Mouse (Mus musculus) cortical plate, adult 2 months (tissue): ENCODE measurements around the gene Dync1i1. TPM values are rescaled to one million over a fixed set of nuclear protein-coding genes. Genes with fewer than 3 reads are reported as not detected.

Source experiments
- H3K27ac ChIP-seq: fragments of 200-500 bp; 2 replicates; pipeline ENCODE4 v1.5.1; 2012; ENCODE audit warnings: low read length, control low read depth, inconsistent platforms; ENCODE audit not compliant: insufficient read depth
- H3K4me1 ChIP-seq: fragments of 200-500 bp; 2 replicates; pipeline ENCODE4 v1.6.1; 2011; ENCODE audit warnings: low read length; ENCODE audit not compliant: control insufficient read depth, insufficient read depth
- H3K4me3 ChIP-seq: fragments of 200-500 bp; 2 replicates; pipeline ENCODE4 v1.5.1; 2011; ENCODE audit warnings: mild to moderate bottlenecking, low read length, control low read depth; ENCODE audit not compliant: insufficient read depth
- CTCF ChIP-seq: fragments of 200-500 bp; IDR thresholded peaks from 2 replicates; pipeline ENCODE4 v1.5.1; 2011; ENCODE audit warnings: mild to moderate bottlenecking, control low read depth, low read length; ENCODE audit not compliant: insufficient read depth; ENCODE audit errors: extremely low read depth
- POLR2A ChIP-seq: fragments of 200-500 bp; IDR thresholded peaks from 2 replicates; pipeline ENCODE4 v1.6.1; 2011; ENCODE audit warnings: mild to moderate bottlenecking, low read length, control low read depth; ENCODE audit not compliant: insufficient read depth; ENCODE audit errors: extremely low read depth
- polyA plus RNA-seq: library from polyadenylated mRNA; depleted of rRNA; stranded (reverse); fragments of >200 nt; gene quantifications from 2 replicates; pipeline ENCODE4 v1.2.3, GENCODE M21; 2012

Gene Dync1i1
- polyA plus RNA-seq, 1 experiment, result 133 TPM

DNA sequence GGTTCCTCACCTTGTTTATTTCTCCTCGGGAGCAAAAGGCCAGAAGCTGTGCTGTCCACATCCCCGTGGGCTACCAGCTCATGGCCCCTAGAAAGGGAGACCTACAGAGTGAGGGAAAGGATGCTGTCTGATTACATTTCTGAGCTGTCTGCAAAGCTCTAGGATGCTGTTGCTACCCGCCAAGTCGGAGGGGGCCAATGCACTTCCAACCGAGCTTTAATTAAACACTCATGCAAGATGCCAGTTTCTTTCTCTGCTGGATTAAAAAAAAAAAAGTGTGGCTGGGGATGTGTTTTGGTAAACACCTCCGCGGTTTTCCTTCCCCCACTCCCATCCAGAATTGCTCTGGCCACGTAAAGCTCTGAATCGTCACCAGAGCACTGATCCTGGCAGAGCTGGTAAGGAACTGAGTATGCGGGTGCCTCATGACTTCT is 815 bp downstream of the Dync1i1 start:
- H3K4me1 ChIP-seq, result no peaks in the 10 kb centered on the region; the same call in 1 of the 2 replicates
- H3K27ac ChIP-seq, result peak overlapping the region; percentile 95
- H3K4me3 ChIP-seq, result peak overlapping the region; percentile 79
- TF ChIP-seq CTCF, result no peak
- TF ChIP-seq POLR2A, result 0 out of 2 replicates have a peak, but pooled peaks have one; percentile 26

- H3K4me3 ChIP-seq, result no peak overlapping the region
- no peak overlapping the region for H3K27ac ChIP-seq
- H3K4me1 ChIP-seq, result peaks cover 3% of the 10 kb centered on the region; the same call in 1 of the 2 replicates
- TF ChIP-seq POLR2A (no peak), CTCF (no peak)
These were observed 7.8 kb downstream of the Dync1i1 start for GRCm38 (mm10) chr6:5733217-5733616.

DNA sequence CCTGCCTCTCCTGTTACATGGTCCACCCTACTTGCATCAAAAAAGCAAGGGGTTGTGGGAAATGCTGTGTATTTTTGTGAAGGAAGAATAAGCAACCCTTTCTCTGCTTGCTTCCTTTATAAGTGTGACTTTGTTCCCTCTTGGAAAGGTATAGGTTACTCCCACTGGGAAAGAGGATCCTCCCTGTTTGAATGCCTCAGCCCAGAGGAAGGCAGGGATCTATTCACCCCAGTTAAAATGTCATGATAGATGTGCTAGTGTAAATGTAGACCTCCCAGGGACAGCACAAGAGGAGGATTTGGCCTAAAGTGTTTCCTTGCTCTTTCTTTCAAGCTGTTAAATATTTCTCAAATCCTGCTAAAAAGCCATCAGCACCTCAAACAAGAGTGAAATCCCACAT is 9.0 kb downstream of the Dync1i1 start:
- TF ChIP-seq CTCF (no peak), POLR2A (no peak)
- no peak overlapping the region for H3K4me3 ChIP-seq
- peaks cover 3% of the 10 kb centered on the region; the same call in 1 of the 2 replicates for H3K4me1 ChIP-seq
- no peak overlapping the region for H3K27ac ChIP-seq

- no peak overlapping the region for H3K4me3 ChIP-seq
- TF ChIP-seq POLR2A (no peak), CTCF (no peak)
- H3K4me1 ChIP-seq, result peaks cover 3% of the 10 kb centered on the region; the same call in 1 of the 2 replicates
- H3K27ac ChIP-seq, result no peak overlapping the region
These were observed 9.4 kb downstream of the Dync1i1 start for GRCm38 (mm10) chr6:5734862-5735261.

DNA sequence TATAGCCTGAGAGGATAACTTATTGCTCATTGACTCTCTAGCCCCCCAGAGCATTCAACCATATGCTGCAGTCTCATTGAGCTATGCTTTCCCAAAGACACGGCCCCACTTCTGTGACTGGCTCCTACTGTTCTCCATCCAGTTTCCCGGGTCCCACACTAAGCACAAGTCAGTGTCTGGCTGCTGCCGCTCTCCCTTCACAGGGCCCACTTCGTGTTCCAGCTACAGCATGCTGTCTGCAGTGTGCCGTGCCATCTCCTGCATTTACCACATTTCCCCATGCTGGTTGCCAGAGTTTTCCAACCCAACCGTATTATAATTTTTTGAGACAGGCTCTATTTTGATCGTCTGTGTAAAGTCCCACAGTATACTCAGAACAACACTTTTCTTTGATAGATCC is 14.3 kb downstream of the Dync1i1 start:
- peaks cover 2% of the 10 kb centered on the region; the same call in 1 of the 2 replicates for H3K4me1 ChIP-seq
- no peak overlapping the region for H3K27ac ChIP-seq
- TF ChIP-seq CTCF, result no peak
- no peak for TF ChIP-seq POLR2A
- no peak overlapping the region for H3K4me3 ChIP-seq

DNA sequence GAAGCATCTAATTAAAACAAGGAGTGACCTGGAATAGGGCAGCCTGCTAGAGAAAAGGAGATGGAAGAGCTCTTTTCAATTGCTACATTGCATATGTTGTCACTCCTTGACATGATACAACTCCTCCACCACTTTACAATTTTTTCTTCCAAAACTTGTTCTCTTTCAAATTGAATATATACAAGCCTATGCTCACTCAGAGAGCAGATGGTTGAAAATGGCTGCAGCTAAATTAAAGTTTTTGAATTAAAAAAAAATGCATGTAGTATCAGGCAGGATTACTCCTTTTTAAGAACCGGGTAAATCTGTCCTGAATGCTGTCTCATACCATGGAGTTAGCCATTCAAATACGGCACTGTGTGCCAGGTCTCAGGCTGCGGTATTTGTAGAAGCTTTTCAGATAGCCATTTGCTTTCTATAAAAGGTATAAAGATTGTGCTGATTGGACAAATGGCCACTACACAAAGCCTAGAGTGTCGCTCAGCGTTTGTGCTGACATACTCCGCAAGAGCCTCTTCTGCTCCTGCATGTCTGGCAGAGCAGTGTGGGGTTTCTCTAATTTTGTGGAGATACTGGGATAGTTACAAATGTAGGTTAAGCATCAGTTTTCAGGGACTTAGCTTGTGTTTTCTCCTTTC is 16.1 kb downstream of the Dync1i1 start:
- no peak overlapping the region for H3K27ac ChIP-seq
- no peak for TF ChIP-seq POLR2A
- TF ChIP-seq CTCF, result no peak

DNA sequence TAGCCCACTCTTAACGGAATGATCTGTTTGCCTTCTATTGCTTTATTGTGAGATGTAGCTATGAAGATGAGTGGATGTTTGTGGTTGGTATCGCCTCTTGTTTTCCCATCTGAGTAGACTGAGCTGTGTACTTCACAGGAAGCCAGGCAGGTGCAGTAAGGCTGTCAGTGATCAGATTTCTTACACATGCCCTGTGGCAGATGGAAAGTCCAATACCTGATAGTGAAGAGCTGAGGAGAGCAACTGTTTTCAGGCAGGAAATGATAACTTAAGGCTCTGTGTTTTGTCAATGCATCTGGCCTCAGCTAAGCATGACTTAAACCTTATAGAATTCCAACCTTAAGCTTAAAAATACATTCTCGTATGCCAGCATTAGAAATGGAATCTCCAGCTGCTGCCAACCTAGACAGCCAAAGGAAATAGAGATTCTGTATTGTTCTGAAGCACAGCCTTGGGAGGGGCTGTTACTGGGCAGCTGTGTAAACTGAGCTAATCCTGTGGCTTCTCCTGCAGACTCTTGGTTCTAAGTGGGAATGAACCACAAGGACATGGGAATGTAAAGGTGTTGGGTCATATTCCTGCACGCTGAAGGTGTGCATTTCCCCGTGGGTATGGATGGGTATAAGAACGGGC is 24.8 kb downstream of the Dync1i1 start:
- Histone ChIP-seq H3K4me3 (no peak overlapping the region), H3K27ac (no peak overlapping the region), H3K4me1 (no peaks in the 10 kb centered on the region)
- TF ChIP-seq POLR2A (no peak), CTCF (no peak)

More for the DNA sequence above, 16.1 kb downstream of the Dync1i1 start:
- Histone ChIP-seq H3K4me1 (peaks cover 2% of the 10 kb centered on the region; the same call in 1 of the 2 replicates), H3K4me3 (no peak overlapping the region)

GRCm38 (mm10) chr6:5752128-5752527 is 26.7 kb downstream of the Dync1i1 start:
- TF ChIP-seq CTCF, result no peak
- no peak for TF ChIP-seq POLR2A
- no peak overlapping the region for H3K4me3 ChIP-seq

DNA sequence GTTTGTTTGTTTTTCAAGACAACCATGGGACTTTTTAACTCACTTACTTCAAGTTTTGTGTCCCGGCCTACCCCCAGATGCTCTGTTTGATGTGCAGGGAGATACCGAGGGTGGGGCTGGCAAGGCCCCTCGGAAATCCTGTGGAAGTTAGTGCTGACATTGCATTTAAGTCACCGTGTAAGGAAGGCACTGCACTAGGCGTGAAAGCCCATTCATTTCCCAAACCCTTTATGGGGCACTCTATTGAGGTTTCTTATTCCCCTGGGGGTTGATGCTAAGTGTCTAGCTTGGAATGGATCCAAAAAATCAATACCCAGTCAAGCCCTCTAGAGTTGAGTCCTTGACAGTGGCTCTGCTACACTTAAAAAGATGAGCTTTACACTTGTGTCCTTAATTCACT is 27.2 kb downstream of the Dync1i1 start:
- no peak for TF ChIP-seq CTCF
- TF ChIP-seq POLR2A, result no peak
- no peaks in the 10 kb centered on the region for H3K4me1 ChIP-seq
- no peak overlapping the region for H3K4me3 ChIP-seq
- H3K27ac ChIP-seq, result no peak overlapping the region

More at GRCm38 (mm10) chr6:5752128-5752527, 26.7 kb downstream of the Dync1i1 start:
- no peaks in the 10 kb centered on the region for H3K4me1 ChIP-seq
- no peak overlapping the region for H3K27ac ChIP-seq
